Mouse (Mus musculus) kidney, adult 2 months (tissue): ENCODE results near the gene Zbtb2. TPM values are rescaled to one million over a fixed set of nuclear protein-coding genes. Genes with fewer than 3 reads are reported as not detected.

ENCODE experiments used
- DNase-seq: peaks from one replicate; pipeline ENCODE4 v3.0.0; 2021
- H3K27ac ChIP-seq: fragments of 200-500 bp; 2 replicates; pipeline ENCODE4 v1.5.1; 2012; ENCODE audit warnings: low read depth, low read length, control low read depth, inconsistent platforms; ENCODE audit not compliant: insufficient read depth
- H3K27me3 ChIP-seq: fragments of 200-500 bp; replicated peaks from 2 replicates; pipeline ENCODE4 v1.6.1; 2012; ENCODE audit warnings: mild to moderate bottlenecking, moderate library complexity, low read length, inconsistent platforms; ENCODE audit not compliant: control insufficient read depth, insufficient read depth
- H3K36me3 ChIP-seq: fragments of 200-500 bp; 2 replicates; pipeline ENCODE4 v1.6.1; 2012; ENCODE audit warnings: mild to moderate bottlenecking, moderate library complexity, low read length, inconsistent platforms; ENCODE audit not compliant: control insufficient read depth, insufficient read depth
- H3K4me1 ChIP-seq: fragments of 200-500 bp; 2 replicates; pipeline ENCODE4 v1.6.1; 2011; ENCODE audit warnings: low read length; ENCODE audit not compliant: control insufficient read depth, insufficient read depth
- H3K4me3 ChIP-seq: fragments of 200-500 bp; 2 replicates; pipeline ENCODE4 v1.5.1; 2011; ENCODE audit warnings: mild to moderate bottlenecking, low read depth, low read length, control low read depth; ENCODE audit not compliant: insufficient read depth
- CTCF ChIP-seq: fragments of 200-500 bp; conservative IDR thresholded peaks from 2 replicates; pipeline ENCODE4 v1.5.1; 2011; ENCODE audit warnings: low read depth, mild to moderate bottlenecking, control low read depth, low read length, moderate library complexity, mixed read lengths; ENCODE audit not compliant: insufficient read depth, insufficient read length
- POLR2A ChIP-seq: fragments of 200-500 bp; IDR thresholded peaks from one replicate; pipeline ENCODE4 v1.6.1; 2011; ENCODE audit warnings: low read depth, low read length, control low read depth
- WGBS: fragments of 180-500 bp; shearing (Covaris S2); methylation state at CpG from one replicate; pipeline ENCODE4 v1.1.7; 2018; 5-methylcytosine and 5-hydroxymethylcytosine counted together
- polyA plus RNA-seq: library from polyadenylated mRNA; depleted of rRNA; stranded (reverse); fragments of >200 nt; gene quantifications from 2 replicates; pipeline ENCODE4 v1.2.3, GENCODE M21; 2012; rRNA removed

The Zbtb2 gene
- polyA plus RNA-seq, 1 experiment = 6.9 TPM

DNA sequence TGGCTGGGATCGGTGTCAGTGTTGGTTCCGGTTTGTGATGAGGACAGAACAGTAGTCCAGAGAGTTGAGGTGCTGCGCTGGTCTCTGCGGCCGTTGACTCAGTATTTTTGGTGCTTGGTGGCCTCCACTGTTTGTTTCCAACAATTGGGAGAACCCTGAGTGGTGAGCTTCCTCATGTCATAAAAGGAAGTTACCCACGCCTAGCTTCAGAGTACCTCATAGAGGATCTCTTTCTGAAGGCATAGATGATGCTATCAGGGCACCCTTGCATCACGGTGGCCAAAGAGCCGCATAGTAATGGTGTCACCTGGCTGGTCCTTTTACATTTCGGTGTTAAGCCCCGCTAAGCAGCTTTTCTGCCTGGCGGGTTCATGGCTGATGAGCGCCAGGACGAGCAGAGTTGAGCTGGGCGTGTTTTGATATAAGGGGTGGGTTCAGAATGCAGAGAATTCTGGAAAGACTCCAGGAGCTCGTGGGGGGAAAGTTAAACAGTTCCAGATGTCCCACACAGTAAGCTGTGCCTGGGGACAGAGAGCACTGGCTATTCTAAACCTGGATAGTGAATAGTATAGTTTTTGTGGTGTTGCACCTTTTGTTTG lies 48.9 kb downstream of the Zbtb2 start:
- no peak overlapping the region for H3K27ac ChIP-seq
- no peaks in the 10 kb centered on the region for H3K36me3 ChIP-seq
- no peaks in the 10 kb centered on the region for H3K27me3 ChIP-seq
- H3K4me3 ChIP-seq = no peak overlapping the region
- TF ChIP-seq POLR2A (no peak), CTCF (no peak)
- 0 out of 2 replicates have a peak, but pooled peaks cover 2% of the 10 kb centered on the region for H3K4me1 ChIP-seq
- 40% methylated on average over 15 of the region's 15 CpGs for WGBS
- DNase-seq = peak; percentile 47

DNA sequence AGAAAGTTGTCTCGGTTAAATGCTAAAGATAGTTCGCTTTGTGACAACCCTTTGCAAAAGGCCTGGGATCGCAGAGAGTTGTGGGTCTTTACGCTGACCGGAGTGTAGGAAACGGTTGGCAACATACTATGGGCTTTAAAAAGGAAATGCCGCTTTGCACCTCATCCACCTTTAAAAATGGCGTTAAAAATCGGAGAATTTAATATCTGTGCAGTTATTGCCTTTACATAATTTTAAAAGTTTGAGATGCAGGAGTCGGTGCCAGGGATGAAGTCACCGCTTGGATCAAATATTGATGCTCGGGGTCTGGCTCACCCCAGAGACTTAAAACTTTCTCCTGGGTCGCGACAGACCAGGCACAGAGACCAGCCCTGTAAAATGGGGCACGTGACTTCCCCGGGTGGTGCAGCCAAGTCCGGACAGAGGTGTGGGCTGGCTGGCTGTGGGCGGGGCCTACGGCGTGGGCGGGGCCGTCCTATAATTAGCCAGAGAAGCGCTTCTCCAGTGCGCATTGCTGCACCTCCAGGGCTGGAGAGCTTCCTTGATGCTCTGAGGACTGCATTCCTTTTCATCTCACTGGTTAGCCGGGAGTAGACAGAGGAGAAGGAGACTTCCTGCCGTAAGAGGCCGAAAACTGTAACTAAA lies 53.7 kb downstream of the Zbtb2 start:
- Histone ChIP-seq H3K27ac (peak overlapping the region; percentile 63), H3K4me1 (no peaks in the 10 kb centered on the region), H3K4me3 (peak overlapping the region; percentile 47), H3K36me3 (no peaks in the 10 kb centered on the region), H3K27me3 (no peaks in the 10 kb centered on the region)
- WGBS = 5% methylated on average over 27 of the region's 27 CpGs
- no peak for TF ChIP-seq CTCF
- TF ChIP-seq POLR2A = peak; percentile 7
- DNase-seq = peak; percentile 95

DNA sequence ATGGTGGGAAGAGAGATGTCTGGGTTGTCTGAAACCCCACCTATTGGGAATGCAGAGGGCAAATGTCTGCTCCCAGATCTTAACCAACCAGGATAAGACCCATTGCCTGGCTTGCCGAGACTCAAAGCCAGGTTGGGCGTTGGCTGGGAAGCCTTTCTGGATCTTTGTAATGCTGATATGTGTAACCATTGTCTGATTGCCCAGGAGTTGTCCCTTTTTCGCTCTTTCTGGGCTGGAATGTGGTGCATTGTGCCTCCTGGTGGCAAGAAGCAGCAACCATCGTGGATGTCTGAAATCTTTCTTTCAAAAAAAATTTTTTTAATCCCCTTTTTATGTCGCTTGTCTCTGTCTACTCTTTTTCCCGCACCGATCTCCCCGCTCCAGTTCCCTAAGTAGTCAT lies 54.6 kb downstream of the Zbtb2 start:
- no peak overlapping the region for H3K27ac ChIP-seq
- no peak for TF ChIP-seq POLR2A
- peak; percentile 78 for TF ChIP-seq CTCF
- H3K4me1 ChIP-seq = no peaks in the 10 kb centered on the region
- H3K36me3 ChIP-seq = no peaks in the 10 kb centered on the region
- DNase-seq = peak; percentile 64
- no peak overlapping the region for H3K4me3 ChIP-seq
- H3K27me3 ChIP-seq = no peaks in the 10 kb centered on the region
- WGBS = 16% methylated on average over 8 of the region's 8 CpGs

DNA sequence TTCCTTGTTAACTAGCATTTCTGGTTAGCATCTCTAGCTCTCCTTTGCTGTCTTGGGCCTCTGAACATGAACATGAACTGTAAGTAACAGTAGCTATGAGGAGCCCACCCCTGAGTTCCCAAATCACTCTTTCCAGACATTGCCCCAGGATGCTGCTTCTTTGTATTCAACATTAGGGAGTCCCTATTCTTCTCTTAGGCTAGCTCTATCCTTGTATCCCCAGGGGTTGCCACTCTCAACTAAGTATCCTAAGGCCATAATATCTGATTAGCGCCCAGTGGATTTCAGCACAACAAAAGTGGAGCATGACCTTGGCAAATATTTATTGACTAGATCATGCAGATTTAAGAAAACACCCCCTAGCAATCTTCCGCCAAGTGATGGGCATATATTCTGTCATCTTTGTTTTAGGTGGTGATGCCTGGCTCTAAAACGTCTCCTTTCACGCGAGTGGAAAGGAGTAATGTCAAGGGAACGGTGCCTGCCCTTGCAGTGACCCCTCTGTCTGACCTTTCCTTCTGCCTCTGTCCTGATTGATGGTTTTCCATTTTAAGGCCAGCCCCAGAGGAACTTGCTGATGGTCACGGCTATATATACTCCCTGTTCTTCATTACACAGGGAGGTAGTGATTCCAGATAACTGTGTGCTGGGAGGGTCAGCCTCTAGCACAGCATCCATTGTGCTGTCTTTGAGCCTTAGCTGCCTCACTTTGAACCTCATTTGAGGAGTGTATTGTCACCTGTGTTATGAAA lies 55.5 kb downstream of the Zbtb2 start:
- WGBS = 59% methylated on average over 7 of the region's 7 CpGs
- Histone ChIP-seq H3K36me3 (no peaks in the 10 kb centered on the region), H3K27ac (no peak overlapping the region), H3K27me3 (no peaks in the 10 kb centered on the region), H3K4me3 (no peak overlapping the region), H3K4me1 (no peaks in the 10 kb centered on the region)
- DNase-seq = no peak
- TF ChIP-seq CTCF (no peak), POLR2A (no peak)

DNA sequence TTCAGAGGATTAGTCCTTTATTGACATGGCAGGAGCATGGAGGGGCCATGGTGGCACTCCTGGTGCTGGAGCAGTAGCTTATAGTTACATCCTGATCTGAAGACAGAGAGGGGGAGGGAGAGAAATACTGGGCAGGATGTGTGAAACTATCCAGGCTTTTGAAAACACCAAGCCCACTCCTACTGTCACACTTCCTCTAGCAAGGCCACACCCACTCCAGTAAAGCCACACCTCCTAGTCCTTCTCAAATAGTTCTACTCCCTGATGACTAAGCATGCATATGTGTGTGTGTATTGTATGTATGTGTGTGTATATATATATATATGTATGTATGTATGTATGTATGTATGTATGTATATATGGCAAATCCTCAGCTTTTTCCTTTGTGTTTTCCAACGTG lies 60.2 kb downstream of the Zbtb2 start:
- DNase-seq = no peak
- WGBS = 86% methylated on average over 1 of the region's 1 CpGs

DNA sequence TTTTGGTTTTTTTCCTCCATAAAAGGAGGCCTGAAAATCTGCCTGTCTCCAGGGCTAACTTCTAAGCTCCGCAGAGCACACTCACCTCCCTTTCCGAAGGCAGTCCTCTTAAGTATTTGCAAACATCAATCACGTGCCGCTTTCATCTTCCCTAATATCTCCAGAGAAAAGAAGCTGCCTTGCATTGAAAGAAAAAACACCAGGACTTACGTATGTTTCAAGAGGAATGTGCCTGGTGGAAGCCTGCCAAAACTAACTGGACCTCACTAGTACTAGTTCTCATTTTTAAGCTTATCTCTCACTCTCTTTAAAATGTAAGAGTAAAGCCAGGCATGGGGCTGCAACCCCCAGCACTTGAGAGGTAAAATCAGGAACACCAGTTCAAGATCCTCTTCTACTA lies 62.3 kb downstream of the Zbtb2 start:
- Histone ChIP-seq H3K4me1 (no peaks in the 10 kb centered on the region), H3K27ac (no peak overlapping the region), H3K27me3 (no peaks in the 10 kb centered on the region), H3K36me3 (no peaks in the 10 kb centered on the region), H3K4me3 (no peak overlapping the region)
- TF ChIP-seq POLR2A = no peak
- TF ChIP-seq CTCF = no peak
- DNase-seq = no peak
- WGBS = 43% methylated on average over 5 of the region's 5 CpGs

More for the DNA sequence above, 60.2 kb downstream of the Zbtb2 start:
- H3K4me1 ChIP-seq = no peaks in the 10 kb centered on the region
- no peaks in the 10 kb centered on the region for H3K27me3 ChIP-seq
- H3K4me3 ChIP-seq = no peak overlapping the region
- TF ChIP-seq POLR2A (no peak), CTCF (no peak)
- no peaks in the 10 kb centered on the region for H3K36me3 ChIP-seq
- H3K27ac ChIP-seq = no peak overlapping the region

DNA sequence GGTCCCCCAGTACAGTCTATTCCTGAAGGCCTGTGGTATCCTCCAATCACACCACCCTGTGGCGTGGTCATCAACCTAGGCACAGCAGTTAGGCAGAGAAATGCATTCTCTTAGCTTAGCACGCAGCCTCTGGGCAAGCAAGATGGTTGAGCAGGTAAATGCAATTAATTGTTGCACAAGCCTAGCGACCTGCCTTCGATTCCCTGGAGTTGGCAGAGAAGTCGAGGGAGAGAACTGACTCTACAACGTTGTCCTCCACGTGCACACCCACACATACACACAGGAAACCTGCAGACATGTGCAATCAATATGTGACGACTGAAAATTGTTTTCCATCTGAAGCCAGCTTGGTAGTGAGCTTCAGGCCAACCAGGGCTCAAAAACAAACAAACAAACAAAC lies 64.0 kb downstream of the Zbtb2 start:
- Histone ChIP-seq H3K4me1 (no peaks in the 10 kb centered on the region), H3K27me3 (no peaks in the 10 kb centered on the region), H3K4me3 (no peak overlapping the region), H3K36me3 (no peaks in the 10 kb centered on the region), H3K27ac (no peak overlapping the region)
- no peak for DNase-seq
- no peak for TF ChIP-seq CTCF
- whole genome bisulfite sequencing = 73% methylated on average over 8 of the region's 8 CpGs

Other genes starting within 250 kb of the Zbtb2 start
- 5.0 and 6.0 TPM in 2 replicates for gene Akap12, start 121.7 kb downstream of the Zbtb2 start, polyA plus RNA-seq
- 66.7 and 72.2 TPM in 2 replicates for gene Rmnd1, start 44.3 kb upstream of the Zbtb2 start, polyA plus RNA-seq
- gene Armt1, start 44.4 kb upstream of the Zbtb2 start, polyA plus RNA-seq = 7.9 and 9.1 TPM in 2 replicates
- 3.8 and 5.0 TPM in 2 replicates for gene Ccdc170, start 94.4 kb upstream of the Zbtb2 start, polyA plus RNA-seq
- gene Esr1, start 223.5 kb upstream of the Zbtb2 start, polyA plus RNA-seq = 5.1 and 6.4 TPM in 2 replicates